Mouse (Mus musculus): ENCODE data around the gene Pgf.

GRCm38 (mm10) chr12:85195086-85195485 is 17.5 kb upstream of the Pgf start:
- no peak for TF ChIP-seq CTCF (IDR thresholded peaks at IDR 0.05; ENCODE audit: low read depth, low read length)
- no peak for TF ChIP-seq POLR2A (IDR thresholded peaks at IDR 0.05; ENCODE audit: borderline replicate concordance, low read depth, low read length)
